Mouse (Mus musculus) lung, postnatal 25 days (tissue): ENCODE data around the gene Stambpl1.

ENCODE experiments used
- DNase-seq: peaks from one replicate; pipeline ENCODE4 v3.0.0; 2022; ENCODE audit warnings: low spot score

The Stambpl1 gene

GRCm38 (mm10) chr19:34240273-34241039 lies 48.4 kb downstream of the Stambpl1 start:
- no peak for DNase-seq

- peak; percentile 57 for DNase-seq
Observed at GRCm38 (mm10) chr19:34241247-34241915, 49.4 kb downstream of the Stambpl1 start.

DNA sequence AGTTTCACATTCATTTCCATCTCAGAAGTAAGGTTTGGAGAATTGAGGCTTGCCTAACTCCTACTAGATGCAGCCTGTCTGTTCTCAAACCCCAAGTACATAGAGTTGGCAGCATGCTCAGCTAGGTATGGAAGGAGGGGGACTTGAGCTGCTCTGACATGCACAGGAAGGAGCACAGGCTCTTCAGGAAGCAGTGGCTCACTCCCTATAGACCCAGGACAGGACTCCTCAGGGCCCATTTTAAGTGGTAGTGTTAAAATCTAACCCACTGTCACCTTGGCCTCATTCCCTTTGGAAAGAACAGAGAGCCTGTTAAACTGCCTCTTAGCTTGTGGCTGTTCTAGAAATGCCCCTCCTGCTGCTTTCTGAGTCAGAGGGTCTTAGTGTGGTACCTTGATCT lies 50.9 kb downstream of the Stambpl1 start:
- no peak for DNase-seq

DNA sequence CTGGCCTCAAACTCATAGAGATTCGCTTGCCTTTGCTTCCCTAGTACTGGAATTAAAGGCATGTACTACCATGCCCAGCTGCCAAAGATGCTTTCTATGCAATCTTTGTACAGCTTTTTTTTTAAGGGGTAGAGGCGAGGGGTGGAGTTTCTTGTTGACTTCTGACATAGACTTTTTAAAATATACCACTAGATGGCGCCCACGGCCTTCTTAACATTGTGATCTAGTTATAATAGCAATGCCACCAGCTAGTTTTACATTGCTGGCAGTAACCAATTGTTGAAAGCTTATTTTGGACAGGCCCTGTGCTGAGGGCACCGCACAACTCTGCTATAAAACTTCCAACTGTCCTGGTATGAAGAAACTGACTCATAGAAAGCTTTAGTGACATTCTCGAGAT lies 52.0 kb downstream of the Stambpl1 start:
- peak; percentile 82 for DNase-seq

DNA sequence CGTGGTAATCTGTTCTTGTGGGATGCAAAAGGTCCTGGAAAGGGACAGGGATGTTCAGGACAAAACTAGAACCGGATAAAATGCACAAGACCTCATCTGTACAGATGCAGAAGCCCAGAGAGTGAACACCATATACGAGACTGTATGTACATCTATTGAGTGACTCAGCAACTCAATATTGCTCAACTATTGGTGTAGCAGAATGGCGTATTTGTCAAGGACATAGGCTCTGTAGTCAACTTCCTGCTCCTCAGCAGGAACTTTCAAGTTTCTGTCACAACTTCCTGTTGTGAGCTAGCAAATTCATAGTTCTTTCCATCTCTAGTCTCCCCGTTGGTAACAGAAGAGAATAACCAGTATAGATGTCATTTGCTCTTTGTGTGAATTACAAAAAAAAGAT lies 56.5 kb downstream of the Stambpl1 start:
- DNase-seq: peak; percentile 32

DNA sequence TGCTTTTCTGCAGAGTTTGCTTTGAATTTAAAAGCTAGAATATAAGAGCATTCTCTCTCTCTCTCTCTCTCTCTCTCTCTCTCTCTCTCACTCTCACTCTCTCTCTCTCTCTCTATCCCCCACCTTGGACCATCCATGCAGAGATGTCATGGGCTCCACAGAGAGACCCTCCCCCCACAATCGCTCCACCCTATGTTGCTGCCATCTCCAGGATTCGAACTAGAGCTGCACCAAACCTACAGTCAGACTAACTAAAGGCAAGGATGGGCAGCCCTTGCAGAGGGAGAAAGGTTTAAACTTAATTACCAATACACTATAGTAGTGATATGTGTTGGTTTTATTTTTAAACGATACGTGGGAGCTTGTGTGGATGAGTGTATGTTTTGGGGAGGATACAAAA lies 58.6 kb downstream of the Stambpl1 start:
- no peak for DNase-seq

- DNase-seq: no peak
Observed at GRCm38 (mm10) chr19:34251900-34252299, 59.9 kb downstream of the Stambpl1 start.

- no peak for DNase-seq
Observed at GRCm38 (mm10) chr19:34252450-34252849, 60.4 kb downstream of the Stambpl1 start.

GRCm38 (mm10) chr19:34254101-34254879 lies 62.3 kb downstream of the Stambpl1 start:
- DNase-seq: peak; percentile 44

GRCm38 (mm10) chr19:34254880-34255681 lies 63.1 kb downstream of the Stambpl1 start, which contains the start of gene Acta2:
TSS of gene Acta2 (minus strand) at chr19:34255590.
- no peak for DNase-seq

- no peak for DNase-seq
Observed at GRCm38 (mm10) chr19:34256149-34256548, 64.1 kb downstream of the Stambpl1 start.

DNA sequence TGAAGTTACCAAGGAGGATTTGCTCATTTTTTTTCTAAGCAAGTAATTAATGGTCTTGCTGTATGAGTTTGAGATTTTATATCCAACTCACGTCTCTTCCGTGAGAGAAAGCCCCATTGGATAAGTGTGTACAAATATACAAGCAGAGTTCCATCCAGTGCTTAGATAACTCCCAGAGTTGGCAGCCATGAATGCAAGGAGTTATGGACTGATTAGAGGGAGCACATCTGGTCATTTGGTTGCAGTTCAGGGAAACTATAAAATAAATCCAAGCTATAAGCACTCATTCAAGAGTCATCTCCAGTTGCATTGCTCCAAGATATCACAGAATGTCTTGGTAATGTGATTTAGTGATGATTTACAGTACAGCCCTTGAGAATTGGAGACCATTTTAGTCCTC lies 64.9 kb downstream of the Stambpl1 start:
- DNase-seq: no peak

DNA sequence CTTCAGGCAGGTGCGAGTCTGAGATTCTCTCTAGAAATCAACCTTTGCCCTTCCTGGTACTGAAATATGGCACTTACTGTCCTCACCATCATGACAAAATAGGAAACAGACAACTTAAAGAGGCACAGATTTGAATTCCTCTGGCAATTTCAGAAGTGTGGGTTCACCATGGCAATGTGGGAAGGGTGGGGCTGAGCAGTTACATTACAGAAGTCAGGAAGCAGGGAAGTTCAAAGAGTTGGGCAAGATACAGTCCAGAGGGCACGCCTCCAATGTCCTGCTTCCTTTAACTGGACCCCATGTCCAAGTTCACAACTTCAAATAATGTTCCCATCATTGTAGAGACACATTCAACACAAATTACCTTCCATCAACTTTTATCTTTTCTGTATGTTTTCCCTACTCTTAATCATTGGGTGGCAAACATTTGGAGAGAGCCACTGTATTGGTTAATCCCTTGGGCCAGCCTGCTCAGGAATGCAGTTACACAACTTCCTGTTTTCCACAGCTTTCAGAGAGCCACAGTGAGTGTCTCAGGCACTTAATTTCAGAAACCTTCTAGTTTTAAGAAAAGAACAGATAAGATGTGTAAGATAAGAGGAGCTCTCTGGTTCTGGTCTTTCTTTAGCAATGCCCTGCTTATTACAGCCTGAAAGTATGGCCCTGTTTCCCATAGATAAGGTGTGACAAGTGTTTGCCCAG lies 70.4 kb downstream of the Stambpl1 start:
- DNase-seq: peak; percentile 47

DNA sequence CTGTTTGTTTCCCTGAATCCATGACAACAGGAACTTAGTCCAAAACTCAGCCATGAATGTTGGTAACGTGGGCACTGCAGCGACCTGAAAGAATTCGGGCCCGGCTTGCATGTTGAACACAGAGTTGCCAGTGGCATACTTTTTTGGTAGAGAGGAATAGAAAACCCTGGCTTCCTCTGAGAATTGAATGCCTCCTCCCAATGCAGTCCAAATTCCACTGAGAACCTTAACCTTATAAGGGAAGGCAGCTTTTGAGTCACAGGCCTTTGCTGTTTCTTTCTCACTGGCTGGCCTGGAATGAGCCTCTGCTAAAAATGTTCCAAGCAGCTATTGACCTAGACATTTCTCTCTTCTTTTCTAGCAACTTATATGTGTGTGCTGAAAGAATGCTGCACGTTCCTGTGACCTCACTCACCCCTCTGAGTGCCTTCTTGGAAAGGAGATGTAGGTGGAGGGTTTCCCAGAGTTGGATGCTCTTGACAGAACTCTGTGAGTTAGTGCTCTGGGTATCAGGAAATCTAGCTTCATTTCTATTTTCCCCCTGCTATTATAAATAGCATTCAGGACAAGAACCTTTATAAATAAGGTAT lies 73.7 kb downstream of the Stambpl1 start:
- DNase-seq: peak; percentile 36

GRCm38 (mm10) chr19:34268991-34269390 lies 77.0 kb downstream of the Stambpl1 start:
- no peak for DNase-seq

DNA sequence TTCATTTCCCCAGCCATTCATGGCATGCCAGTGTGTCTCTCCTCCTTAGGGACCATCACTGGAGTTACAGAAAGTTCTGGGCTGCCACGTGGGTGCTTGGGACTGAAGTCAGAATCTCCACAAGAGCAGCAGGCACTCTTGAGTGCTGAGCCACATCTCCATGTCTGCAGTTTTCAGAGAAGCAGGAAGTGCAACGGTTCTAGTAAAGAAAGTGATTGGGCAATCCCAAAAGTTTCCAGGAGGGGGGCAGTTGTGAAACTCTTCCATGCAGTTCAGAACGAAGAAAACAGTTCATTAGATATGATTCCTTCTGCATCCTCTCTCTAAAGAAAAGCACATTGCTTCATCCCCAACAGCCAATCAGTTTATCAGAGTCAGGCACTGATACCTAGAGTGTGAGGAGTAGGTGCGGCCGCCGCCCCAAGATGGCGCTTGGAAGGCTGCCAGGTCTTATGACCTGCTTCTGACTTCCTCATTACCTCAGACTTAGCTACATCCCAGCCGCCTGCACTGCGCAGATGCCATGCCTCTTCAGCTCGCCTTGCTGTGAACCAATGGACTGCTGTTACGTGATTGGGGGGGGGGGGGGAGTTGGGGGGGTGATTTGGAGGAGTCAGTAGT lies 78.2 kb downstream of the Stambpl1 start:
- peak; percentile 59 for DNase-seq

DNA sequence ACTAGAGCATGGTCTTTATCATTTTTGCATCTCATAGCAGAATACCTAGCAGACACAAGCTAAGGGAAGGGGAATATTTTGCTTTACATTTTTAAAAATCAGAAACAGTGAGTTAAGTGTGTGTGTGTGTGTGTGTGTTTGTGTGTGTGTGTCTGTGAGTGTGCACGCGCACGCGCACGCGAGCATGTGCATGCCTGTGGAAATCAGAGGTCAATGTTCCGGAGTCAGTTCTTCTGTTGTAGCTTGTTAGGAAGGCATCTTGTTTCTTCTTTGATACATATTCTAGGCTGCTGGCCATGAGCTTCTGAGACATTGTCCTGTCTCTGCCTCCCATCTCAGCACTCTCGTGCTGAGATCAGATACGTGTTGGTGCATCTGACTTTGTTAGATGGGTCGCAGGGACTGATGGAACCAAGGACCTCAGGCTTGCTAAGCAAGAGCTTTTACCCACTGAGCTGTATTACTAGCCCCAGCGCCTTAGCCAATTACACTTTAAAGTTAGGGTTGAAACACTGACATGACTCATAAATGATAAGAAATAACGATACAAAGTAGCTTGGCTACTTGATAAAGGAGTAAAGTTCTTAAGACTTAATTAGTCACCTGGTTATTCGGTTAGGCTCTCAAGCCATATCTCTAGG lies 78.9 kb downstream of the Stambpl1 start:
- DNase-seq: no peak

DNA sequence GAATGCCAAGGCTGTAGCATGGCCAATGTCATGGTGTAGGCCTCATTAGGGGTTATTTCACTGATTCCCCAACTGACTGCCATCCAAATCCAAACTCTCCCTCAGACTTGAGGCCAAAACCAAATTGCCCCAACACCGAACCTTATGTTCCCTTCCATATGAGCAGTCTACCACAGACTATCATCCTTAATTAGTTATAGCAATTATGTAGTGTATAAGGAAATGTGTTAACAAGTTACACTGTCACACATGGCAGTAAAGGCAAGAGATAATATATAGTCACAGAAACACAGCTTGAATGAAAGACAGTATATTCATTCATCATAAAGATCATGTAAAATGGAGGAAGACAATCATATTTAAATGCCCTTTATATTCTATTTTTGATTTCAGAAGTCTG lies 81.0 kb downstream of the Stambpl1 start:
- no peak for DNase-seq

GRCm38 (mm10) chr19:34278078-34278477 lies 86.0 kb downstream of the Stambpl1 start:
- peak; percentile 44 for DNase-seq

DNA sequence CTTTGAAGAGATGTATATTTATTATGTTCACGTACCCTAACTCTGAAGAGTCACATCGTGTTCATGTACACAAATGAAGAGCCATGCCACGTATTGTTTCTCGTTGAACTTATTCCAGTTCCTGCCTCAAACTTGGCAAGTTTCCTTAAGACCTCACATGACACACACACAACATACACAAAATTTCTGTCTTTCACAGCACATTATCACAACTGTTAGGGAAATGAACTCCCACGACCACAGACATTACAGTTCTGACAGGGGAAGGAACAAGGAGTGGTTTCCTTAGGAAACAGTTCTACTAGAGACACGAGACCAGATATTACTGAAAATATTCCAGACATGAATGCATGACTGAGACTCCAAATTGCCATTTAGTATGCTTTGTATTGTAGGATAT lies 91.6 kb downstream of the Stambpl1 start:
- peak; percentile 68 for DNase-seq
